Mouse (Mus musculus) layer of hippocampus, postnatal 14 days (tissue): Measurements from ENCODE around the gene Hirip3. TPM values are rescaled to one million over a fixed set of nuclear protein-coding genes. Genes with fewer than 3 reads are reported as not detected.

Experiments
- DNase-seq, 2 experiments: peaks; one replicate each; pipeline ENCODE4 v3.0.0; 2021 to 2022; ENCODE audit warnings: low spot score in 2 of 2, mixed read lengths in 1 of 2
- total RNA-seq, 2 experiments: library from RNA; stranded (reverse); gene quantifications; 2 replicates each; pipeline ENCODE4 v1.2.3; 2021

Hirip3 gene
- total RNA-seq, 2 experiments from 2014 or later, result 27.6 to 34.7 TPM

- no peak for DNase-seq
Observed at GRCm38 (mm10) chr7:126905590-126905989, 43.8 kb downstream of the Hirip3 start.

- DNase-seq, result no peak
Observed at GRCm38 (mm10) chr7:126914844-126915243, 53.1 kb downstream of the Hirip3 start.

Other genes starting within 250 kb of the Hirip3 start
- 1 to 10 TPM; 4.2 to 4.4 TPM for gene Nupr1, start 231.1 kb upstream of the Hirip3 start, total RNA-seq
- 10 to 100 TPM; 31.2 to 32.9 TPM for gene Sgf29, start 212.7 kb upstream of the Hirip3 start, total RNA-seq
- gene Sult1a1, start 185.5 kb upstream of the Hirip3 start, total RNA-seq, result 10 to 100 TPM; 10.7 to 16.5 TPM
- gene Bola2, start 166.6 kb upstream of the Hirip3 start, total RNA-seq, result 100 to 1,000 TPM; 119 to 129 TPM
- 10 to 100 TPM; 16.2 to 19.8 TPM for gene Slx1b, start 166.2 kb upstream of the Hirip3 start, total RNA-seq
- gene Coro1a, start 154.2 kb upstream of the Hirip3 start, total RNA-seq, result 100 to 1,000 TPM; 131 to 141 TPM
- 100 to 1,000 TPM; 137 to 142 TPM for gene Mapk3, start 102.4 kb upstream of the Hirip3 start, total RNA-seq
- gene Gdpd3, start 95.6 kb upstream of the Hirip3 start, total RNA-seq, result 1 to 10 TPM; 2.2 to 2.5 TPM
- 100 to 1,000 TPM; 195 to 196 TPM for gene Ypel3, start 85.0 kb upstream of the Hirip3 start, total RNA-seq
- under 1 TPM; 0.53 to 0.57 TPM for gene Tbx6, start 80.5 kb upstream of the Hirip3 start, total RNA-seq
- 10 to 100 TPM; 49.0 to 51.8 TPM for gene Ppp4c, start 69.5 kb upstream of the Hirip3 start, total RNA-seq
- gene Fam57b, start 64.3 kb upstream of the Hirip3 start, total RNA-seq, result 100 to 1,000 TPM; 109 to 112 TPM
- gene 4930451I11Rik, start 30.3 kb upstream of the Hirip3 start, total RNA-seq, result not detected
- gene Doc2a, start 14.6 kb upstream of the Hirip3 start, total RNA-seq, result 10 to 100 TPM; 22.8 to 25.8 TPM
- gene Ino80e, start 405 bp downstream of the Hirip3 start, total RNA-seq, result 10 to 100 TPM; 46.1 to 50.1 TPM
- gene Taok2, start 22.7 kb downstream of the Hirip3 start, total RNA-seq, result 100 to 1,000 TPM; 141 to 147 TPM
- gene Tmem219, start 60.9 kb downstream of the Hirip3 start, total RNA-seq, result 10 to 100 TPM; 25.2 to 27.5 TPM
- gene Kctd13, start 66.9 kb downstream of the Hirip3 start, total RNA-seq, result 100 to 1,000 TPM; 140 to 145 TPM
- 10 to 100 TPM; 35.2 to 38.6 TPM for gene Asphd1, start 87.6 kb downstream of the Hirip3 start, total RNA-seq
- 100 to 1,000 TPM; 316 to 335 TPM for gene Sez6l2, start 88.6 kb downstream of the Hirip3 start, total RNA-seq
- 100 to 1,000 TPM; 159 to 165 TPM for gene Cdipt, start 113.9 kb downstream of the Hirip3 start, total RNA-seq
- gene Cdiptos, start 114.1 kb downstream of the Hirip3 start, total RNA-seq, result under 1 TPM; 0.30 to 0.79 TPM
- 1 to 10 TPM; 5.8 to 6.3 TPM for gene Mvp, start 152.6 kb downstream of the Hirip3 start, total RNA-seq
- 1 to 10 TPM in 1 of 2 experiments, not detected in 1; 2.0 TPM for gene Pagr1b, start 154.5 kb downstream of the Hirip3 start, total RNA-seq
- 10 to 100 TPM; 21.2 to 27.3 TPM for gene Pagr1a, start 155.4 kb downstream of the Hirip3 start, total RNA-seq
- gene Gm42742, start 159.1 kb downstream of the Hirip3 start, total RNA-seq, result 10 to 100 TPM; 34.0 to 35.5 TPM
- 100 to 1,000 TPM; 184 to 201 TPM for gene Prrt2, start 159.2 kb downstream of the Hirip3 start, total RNA-seq
- 100 to 1,000 TPM; 270 to 285 TPM for gene Maz, start 165.1 kb downstream of the Hirip3 start, total RNA-seq
- gene Kif22, start 180.5 kb downstream of the Hirip3 start, total RNA-seq, result 10 to 100 TPM; 11.1 to 15.3 TPM
- not detected for gene Zg16, start 225.4 kb downstream of the Hirip3 start, total RNA-seq
- gene AI467606, start 229.4 kb downstream of the Hirip3 start, total RNA-seq, result 1 to 10 TPM; 1.1 to 2.7 TPM